Mouse (Mus musculus) left cerebral cortex, postnatal 10 days (tissue): Measurements from ENCODE around the gene Pou6f1. TPM values are rescaled to one million over a fixed set of nuclear protein-coding genes. Genes with fewer than 3 reads are reported as not detected.
A peak's percentile ranks its signal among the peaks of the same experiment; 100 is the strongest.
"Not testable (repeated sequence)": the region's sequence is repeated elsewhere in the genome, so short reads cannot be mapped to it uniquely, and the experiment has no call there.

ENCODE experiments used
- DNase-seq, 2 experiments: peaks; one replicate each; pipeline ENCODE4 v3.0.0; 2021 to 2022; ENCODE audit warnings: low spot score in 2 of 2, mixed read lengths in 1 of 2; ENCODE audit errors: extremely low spot score in 1 of 2
- intact Hi-C: fragments of 180-260 bp; cut with DNase I; formaldehyde crosslinking; loops from one replicate; pipeline ENCODE4 v1.15.1; 2025
- total RNA-seq, 2 experiments: library from RNA; stranded (reverse); gene quantifications; 2 replicates each; pipeline ENCODE4 v1.2.3; 2021

The Pou6f1 gene
- total RNA-seq, 2 experiments from 2014 or later: 102 to 120 TPM

DNA sequence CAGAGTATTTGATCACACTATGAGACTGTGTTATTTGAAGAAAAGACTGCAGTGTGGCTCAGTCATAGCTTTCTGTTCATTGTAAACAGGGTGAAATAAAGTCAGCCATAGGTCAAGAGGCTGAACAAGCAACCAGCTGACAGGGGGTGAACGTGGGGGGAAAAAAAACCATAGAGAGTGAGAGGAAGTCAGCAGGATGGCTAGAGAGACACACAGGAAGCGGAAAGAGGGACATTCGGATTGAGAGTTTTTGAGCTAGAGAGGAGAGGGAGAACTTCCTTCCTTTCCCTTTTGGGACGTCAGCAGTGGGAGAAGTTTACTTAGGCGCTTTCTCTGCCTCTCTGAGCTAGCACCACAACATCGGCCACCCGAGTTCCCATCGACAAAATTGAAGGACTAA, 9.3 kb downstream of the Pou6f1 start:
- DNase-seq: no peak
- intact Hi-C loops: no loop called here

DNA sequence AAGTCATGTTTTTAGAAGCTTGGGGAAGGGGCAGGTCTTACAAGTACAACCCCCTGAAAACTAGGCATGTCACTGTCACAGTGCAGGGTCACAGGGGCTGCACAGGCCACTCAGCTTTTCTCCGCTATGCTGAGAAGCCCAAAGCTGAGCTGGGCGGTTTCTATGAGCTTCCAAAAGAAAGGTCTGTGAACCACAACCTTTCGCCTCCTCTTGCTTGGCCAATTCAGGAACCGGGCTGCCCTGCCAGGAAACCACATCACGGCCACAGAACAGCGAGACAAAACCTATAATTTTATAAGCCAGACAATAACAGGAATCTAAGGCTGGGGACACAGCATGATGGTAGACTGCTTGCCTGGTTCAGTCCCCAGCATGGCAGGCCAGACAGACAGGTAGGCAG, 11.5 kb downstream of the Pou6f1 start:
- intact Hi-C loops: no loop called here
- no peak for DNase-seq

DNA sequence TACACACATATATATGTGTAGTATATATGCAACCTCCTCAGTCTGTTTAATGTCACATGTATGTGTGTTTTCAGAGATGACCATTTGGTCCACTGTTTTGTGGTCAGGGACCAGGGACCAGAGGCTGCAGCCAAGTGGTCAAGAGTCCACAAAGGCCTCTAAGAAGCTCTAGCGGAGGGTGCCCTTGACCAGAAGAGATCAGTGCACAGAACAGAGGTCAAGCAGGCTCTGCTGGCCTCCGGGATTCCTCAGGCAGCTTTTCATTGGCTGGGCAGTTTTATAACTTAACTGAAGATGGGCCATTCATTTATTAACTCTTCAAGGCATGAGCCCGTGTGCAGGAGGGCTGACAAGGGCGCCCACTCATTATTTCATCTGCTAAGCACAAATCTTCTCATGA, 12.6 kb downstream of the Pou6f1 start:
- no peak for DNase-seq

DNA sequence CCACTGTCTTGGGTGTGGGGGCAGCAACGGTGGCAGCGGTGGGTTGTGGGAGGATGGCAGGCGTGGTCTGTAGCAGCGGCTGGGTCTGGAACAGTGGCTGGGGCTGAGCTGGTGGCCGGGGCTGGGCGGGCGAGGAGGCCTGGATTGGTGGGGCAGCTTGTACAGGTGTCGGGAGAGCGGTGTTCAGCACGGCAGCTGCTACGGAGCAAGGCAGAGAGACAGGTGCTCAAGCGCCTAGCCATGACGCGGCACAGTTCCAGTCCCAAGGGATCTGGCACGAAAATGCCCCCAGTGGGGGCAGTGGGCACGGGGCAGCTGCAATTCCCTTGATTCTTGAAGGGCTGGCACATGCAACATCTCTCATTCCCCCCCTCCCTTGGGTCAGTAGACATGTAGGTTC, 13.9 kb downstream of the Pou6f1 start:
- DNase-seq: no peak
- intact Hi-C loops: no loop called here

More for the DNA sequence above, 12.6 kb downstream of the Pou6f1 start:
- intact Hi-C loops: no loop called here

DNA sequence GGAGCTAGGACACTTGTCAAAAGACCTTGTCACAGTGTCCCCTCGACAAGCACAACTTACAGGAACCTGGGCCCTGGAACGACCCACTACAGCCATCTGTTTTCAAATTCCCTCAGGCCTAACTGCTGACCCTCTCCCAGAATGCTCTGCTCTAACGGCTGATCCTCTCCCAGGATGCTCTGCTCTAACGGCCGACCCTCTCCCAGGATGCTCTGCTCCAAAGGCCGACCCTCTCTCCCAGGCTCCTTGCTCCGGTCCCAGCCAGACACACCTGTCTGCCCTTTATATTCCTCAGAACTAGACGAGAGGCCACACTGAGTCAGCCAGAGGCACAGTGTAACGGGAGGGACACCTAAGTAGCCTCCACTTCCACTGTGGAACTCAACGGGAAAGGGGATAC, 19.7 kb downstream of the Pou6f1 start:
- DNase-seq: no peak
- intact Hi-C loops: no loop called here

DNA sequence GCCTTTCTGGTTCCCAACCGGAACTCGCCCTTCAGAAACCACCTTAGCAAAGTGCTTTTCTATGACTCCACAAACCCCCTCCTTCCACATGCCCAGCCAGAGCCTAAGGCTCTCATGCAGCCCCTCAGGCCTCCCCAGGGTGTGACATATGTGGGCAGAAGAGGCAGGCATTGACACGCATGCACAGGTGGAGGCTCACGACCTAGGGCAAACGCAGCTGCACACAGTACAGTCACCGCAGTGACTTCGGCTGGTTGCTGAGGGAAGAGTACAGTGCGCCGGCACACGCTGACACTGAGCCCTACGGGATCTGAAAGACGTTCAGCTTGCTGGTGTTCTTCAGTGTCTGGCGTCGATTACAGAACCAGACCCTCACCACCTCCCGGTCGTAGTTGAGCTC, 21.8 kb downstream of the Pou6f1 start:
- intact Hi-C loops: no loop called here
- no peak for DNase-seq

DNA sequence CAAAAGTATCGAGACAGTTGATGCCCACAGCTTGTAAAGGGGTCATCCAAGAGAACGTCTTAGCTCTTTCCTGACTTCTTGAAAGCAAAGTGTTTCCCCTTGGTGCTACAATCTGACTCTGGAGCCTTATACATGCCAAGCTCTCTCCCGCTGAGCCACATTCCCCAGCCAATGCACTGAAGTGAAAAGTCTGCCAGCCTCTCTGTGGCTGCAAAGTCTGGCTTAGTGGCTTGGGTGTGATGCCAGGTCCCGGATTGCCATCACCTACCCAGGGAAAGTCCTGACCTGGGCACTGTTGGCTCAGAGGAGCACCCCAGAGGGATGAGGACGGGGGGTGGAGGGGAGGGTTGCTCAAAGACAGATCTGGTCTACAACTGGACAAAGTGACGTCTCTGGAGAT, 23.0 kb downstream of the Pou6f1 start:
- no peak for DNase-seq
- intact Hi-C loops: no loop called here

DNA sequence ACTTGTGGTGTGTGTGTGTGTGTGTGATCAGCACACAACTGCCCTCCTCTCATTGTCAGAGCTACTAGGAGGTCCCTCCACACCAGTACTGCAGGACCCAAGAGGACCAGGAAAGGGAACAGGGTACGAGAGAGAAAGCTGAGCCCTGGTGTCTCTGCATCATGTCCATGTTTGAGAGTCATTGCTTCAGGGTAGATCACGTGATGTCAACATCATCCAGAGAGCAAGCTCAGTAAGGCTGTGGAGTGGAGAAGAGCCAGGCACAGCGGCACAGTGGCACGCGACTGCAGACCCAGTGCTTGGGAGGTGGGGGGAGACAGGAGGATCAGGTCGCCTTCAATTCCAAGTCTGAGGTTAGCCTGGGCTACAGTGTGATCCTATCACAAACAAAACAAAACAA, 23.4 kb downstream of the Pou6f1 start:
- no peak for DNase-seq
- intact Hi-C loops: no loop called here

DNA sequence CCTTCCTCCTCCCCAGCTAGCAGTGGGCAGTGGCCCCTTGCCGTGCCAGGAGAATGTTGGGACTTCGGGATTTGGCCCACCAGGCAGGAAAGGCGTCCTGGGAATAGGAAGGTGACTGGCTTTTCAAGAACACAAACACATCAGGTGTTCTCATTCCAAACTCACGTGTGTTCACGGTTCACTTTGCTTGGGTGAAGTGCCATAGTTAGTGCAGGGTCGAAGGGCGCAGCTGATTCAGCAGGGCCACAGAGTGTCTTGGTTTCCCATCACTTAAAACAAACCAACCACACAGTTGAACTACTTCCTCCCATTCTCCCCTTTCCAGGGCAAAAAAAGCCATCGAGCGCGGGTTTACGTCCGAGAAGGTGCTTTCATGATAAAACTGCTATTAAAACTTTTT, 24.4 kb downstream of the Pou6f1 start:
- intact Hi-C loops: no loop called here

DNA sequence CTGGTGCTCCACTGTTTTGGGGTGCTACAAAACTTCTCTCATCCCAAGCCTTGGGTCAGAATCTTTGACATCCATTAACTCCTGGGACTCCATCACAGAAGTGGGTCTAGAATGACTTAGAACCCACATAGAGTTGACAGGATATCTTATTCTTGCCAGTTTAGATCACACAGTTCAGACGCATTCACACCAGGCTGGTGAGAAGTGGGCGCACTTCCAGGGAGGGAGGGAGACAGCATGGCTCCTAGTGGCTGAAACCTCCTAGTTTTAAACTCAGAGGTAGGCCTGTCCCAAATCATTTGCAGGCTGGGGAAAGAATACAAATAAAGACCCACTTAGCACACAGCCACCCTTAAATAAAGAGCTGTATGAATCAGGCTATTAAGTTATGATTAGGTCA, 25.4 kb downstream of the Pou6f1 start:
- intact Hi-C loops: no loop called here
- no peak for DNase-seq

More for the DNA sequence above, 24.4 kb downstream of the Pou6f1 start:
- DNase-seq: no peak

DNA sequence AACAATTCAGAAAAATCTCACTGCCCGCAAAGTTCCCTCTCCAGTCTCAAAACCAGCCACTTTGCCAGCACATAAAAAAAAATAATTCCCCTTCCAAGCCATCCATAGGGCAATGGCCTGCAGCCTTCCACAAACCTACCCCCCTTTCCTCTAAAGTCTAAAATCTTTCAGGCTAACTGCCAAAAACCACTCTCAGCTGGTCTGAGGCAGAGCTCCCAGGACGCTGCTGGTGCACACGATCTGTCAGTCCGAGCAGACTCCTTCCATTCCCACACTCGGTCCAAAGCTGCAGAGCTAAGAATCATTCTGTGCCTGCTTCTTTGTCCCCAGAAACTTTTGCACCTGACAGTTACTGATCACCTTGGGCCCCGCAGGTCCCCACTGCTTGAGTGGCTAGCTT, 25.8 kb downstream of the Pou6f1 start:
- no peak for DNase-seq
- intact Hi-C loops: no loop called here

DNA sequence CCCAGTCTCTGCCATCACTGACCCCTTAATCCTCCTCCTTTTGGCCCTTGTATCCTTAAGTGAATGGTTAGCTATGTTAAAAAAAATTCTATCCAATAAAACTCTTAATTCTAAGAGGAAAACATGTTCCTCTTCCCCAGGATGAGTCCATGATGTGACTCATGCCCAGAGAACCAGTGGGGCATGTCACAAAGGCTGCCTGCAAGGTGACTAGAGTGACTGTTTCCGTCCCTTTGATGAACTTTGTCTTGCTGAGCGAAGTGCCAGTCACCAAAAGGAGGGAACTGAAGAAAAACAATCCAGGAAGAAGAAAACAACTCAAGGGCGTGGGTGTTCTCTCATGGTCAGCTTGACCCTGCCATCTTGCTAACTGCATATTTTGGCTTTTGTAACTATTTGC, 30.5 kb downstream of the Pou6f1 start:
- no peak for DNase-seq
- intact Hi-C loops: no loop called here

DNA sequence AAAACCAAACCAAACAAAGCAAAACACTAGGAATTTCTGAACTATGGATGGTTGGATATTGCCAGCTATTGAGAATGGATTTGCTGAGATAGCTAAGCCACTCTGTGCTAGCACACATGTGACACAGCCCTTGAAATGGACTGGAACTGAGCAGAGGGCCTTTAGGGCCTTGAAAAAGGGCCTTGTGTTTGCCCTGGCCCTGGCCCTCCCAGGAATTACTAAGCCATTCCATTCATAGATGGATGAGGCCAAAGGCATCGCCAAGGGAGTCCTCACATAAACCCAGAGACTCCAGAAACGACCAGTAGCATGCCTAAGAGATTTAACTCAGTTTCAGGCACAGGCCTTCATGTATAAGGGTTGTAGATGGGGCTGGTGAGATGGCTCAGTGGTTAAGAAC, 33.3 kb downstream of the Pou6f1 start:
- intact Hi-C loops: no loop called here
- no peak for DNase-seq

DNA sequence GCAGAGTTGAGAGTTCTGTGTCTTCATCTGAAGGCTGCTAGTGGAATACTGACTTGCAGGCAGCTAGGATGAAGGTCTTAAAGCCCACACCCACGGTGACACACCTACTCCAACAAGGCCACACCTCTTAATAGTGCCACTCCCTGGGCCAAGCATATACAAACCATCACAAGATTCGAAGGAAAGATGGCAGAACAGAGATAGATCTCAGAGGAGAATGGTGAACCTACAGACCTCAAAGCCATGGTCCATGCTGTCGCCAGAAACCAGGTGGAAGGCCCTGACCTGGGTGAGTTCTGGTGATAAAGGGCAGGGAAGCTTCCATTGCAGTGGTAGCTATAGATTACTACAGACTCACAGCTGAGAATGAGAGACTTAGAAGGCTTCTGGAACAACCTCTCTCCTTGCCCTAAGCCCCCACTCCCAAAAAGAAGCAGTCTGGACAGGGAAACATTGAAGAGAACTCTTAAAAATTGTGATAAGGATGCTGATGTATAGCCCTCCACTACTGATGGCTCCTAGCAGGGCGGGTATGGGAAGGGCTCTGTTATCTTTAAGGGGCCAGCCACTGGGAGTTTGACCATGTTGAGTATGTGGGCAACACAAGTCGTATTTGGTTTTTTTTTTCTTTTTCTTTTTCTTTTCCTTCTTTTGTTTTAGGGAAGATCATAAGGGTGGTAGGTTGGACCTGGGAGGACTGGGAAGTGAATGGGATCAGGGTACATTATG, 41.9 kb downstream of the Pou6f1 start:
- intact Hi-C loops: no loop called here
- DNase-seq: no peak

DNA sequence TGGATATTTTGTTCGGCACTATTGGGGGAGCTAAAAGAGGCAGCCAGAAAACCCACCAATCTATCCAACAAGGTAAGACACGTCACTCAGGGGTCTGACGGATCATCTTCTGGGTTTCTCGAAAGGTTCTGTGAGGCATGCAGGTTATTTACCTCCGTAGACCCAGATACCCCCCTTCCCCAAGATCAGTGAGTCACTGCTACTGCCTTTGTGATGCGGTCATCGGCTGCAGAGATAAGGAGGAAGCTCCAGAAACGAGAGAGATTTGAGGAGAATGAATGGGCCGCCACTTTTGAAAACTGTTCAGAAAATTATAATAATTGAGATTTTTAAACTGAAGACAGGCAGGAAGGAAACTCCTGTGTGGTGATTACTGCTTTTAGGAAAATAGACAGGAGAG, 43.4 kb downstream of the Pou6f1 start:
- DNase-seq: no peak
- intact Hi-C loops: no loop called here

DNA sequence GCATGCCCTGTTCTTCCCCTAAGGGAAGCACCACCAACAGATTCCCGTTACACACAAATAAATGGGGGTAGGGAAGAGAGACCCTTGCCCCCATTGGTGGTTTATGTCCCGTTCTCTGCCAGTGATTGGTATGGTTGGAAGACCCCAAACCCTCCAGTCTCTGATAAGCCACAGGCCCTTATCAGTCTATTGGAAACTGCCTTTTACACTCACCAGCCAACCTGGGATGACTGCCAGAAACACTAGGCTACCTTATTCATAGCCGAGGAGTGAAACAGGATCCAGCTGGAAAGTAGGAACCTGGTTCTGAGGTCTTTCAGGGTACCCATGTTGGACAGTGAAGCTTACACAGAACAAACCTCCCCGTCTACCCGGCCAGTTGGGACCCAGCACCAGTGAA, 43.8 kb downstream of the Pou6f1 start:
- intact Hi-C loops: no loop called here
- no peak for DNase-seq

DNA sequence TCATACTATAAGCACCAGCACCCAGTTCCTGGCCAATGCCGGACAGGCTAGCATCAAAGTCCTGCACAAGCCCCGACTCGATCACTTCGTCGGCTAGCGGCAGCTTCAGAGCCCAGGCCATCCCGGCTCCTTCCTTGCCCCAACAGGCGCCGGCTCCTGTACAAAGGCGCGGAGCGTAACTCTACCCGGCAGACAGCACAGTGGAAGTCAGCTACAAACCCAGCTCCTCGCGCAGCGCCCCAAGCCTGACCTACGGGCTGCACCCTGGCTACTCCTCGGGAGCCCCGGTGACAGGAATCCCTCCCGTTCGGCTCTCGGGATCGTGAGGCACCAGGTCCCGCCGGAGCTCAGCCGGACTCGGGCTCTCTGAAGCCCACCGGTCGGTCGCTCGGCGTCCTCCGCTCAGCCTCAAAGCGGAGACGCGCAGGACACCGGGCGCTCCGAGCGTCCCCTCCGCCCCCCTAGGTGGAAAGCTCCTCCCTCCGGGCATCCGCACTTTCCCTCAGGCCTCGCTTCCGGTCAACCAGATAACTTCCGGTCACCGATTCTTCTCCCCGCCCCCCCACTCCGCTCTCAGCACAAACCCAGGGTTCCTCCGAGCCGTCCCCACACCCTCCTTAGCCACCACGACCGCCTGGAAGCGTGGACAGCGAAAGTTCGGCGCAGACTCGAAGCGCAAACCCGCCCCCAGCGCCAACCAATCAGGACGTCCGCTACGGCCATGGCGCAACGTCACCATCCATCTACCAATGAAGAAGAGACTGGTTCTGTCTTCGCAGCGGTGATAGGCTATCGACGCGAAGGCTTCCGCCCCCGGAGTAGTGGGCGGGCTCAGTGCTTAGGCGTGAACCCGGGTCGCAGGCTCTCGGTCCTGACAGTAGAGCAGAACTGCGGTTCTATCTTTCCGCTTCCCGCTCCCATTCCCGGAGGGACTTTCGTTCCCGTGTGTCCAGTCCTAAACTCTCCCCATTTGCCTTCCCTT, 48.2 kb downstream of the Pou6f1 start, which contains the start of gene Tfcp2:
TSS of gene Tfcp2 (minus strand) at position 683 of the 982 bp plus-strand sequence.
- intact Hi-C loops: loop anchor here (5.0 kb wide), 2 partner anchors 46 to 61 kb away; partner anchors contain the start of gene Pou6f1
- peak; percentile 99 for DNase-seq

DNA sequence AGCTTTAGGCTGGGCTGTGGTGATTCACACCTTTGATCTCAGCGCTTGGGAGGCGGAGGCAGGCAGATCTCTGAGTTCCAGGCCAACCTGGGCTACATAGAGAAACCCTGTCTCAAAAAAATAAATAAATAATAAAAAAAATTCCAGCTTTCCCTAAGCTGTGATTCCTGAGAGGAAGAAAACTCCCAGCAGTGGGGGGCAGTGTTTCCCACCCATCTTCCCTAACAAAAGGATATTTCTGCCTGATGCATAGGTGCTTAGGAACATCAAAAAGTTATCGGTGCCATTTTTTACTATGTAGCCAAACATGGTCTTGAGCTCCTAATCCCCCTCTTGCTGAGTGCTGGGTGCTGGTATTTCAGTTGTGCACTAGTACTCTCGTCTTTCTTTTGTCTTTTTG, 49.5 kb downstream of the Pou6f1 start:
- no peak for DNase-seq
- intact Hi-C loops: loop anchor here (5.0 kb wide), 2 partner anchors 47 to 62 kb away; partner anchors contain the start of gene Pou6f1

DNA sequence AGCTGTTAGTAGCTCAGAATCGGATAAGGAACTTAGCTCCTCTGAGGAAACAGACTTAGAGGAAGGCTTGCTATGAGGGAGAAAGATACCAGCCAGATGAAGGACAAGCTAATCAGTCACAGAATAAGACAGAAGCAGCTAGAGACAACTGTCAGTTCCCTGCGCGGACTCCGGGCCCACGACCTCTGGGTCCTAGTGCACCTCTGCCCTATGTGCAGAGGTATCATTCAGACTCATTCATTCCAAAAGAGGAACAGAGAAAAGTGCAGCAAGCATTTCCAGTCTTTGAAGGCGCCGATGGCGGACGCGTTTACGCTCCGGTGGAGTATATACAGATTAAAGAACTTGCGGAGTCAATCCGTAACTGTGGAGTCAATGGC, 56.1 kb downstream of the Pou6f1 start:
- DNase-seq, intact Hi-C loops: not testable (repeated sequence)
